Mouse (Mus musculus) MEL (cell line): ENCODE results near the gene Hprt.

Source experiments
- CTCF ChIP-seq, 3 experiments: IDR thresholded peaks in 2 of 3; conservative IDR thresholded peaks in 1 of 3; 2 replicates each; pipeline ENCODE4 v1.5.1; 2011 to 2012; ENCODE audit warnings: low read length in 3 of 3, low read depth in 2 of 3, mild to moderate bottlenecking in 2 of 3, improper control_type of control experiment in 1 of 3, inconsistent platforms in 1 of 3, mixed read lengths in 1 of 3, moderate library complexity in 1 of 3; ENCODE audit not compliant: control insufficient read depth in 1 of 3, insufficient read depth in 1 of 3, poor library complexity in 1 of 3, severe bottlenecking in 1 of 3
- ETS1 ChIP-seq: IDR thresholded peaks from 2 replicates; pipeline ENCODE4 v1.6.1; 2012; ENCODE audit warnings: low read depth, mild to moderate bottlenecking, inconsistent platforms, low read length, improper control_type of control experiment, moderate library complexity
- GATA1 ChIP-seq: IDR thresholded peaks from 2 replicates; pipeline ENCODE4 v1.6.1; 2011; ENCODE audit warnings: low read depth, low read length, improper control_type of control experiment
- HCFC1 ChIP-seq: IDR thresholded peaks from 2 replicates; pipeline ENCODE4 v1.6.1; 2012; ENCODE audit warnings: low read depth, mild to moderate bottlenecking, inconsistent platforms, low read length, improper control_type of control experiment, moderate library complexity
- RCOR1 ChIP-seq: IDR thresholded peaks from 2 replicates; pipeline ENCODE4 v1.6.1; 2012; ENCODE audit warnings: low read depth, mild to moderate bottlenecking, inconsistent platforms, low read length, improper control_type of control experiment
- TBP ChIP-seq: IDR thresholded peaks from 2 replicates; pipeline ENCODE4 v1.8.0; 2011; ENCODE audit warnings: low read depth, low read length, improper control_type of control experiment
- USF1 ChIP-seq: IDR thresholded peaks from 2 replicates; pipeline ENCODE4 v1.6.1; 2014; ENCODE audit warnings: low read depth, mild to moderate bottlenecking, inconsistent platforms, low read length, improper control_type of control experiment, moderate library complexity
- USF2 ChIP-seq, 2 experiments: IDR thresholded peaks; 2 replicates each; pipeline ENCODE4 v1.6.1; 2011 to 2012; ENCODE audit warnings: improper control_type of control experiment in 2 of 2, low read length in 2 of 2, borderline replicate concordance in 1 of 2, inconsistent platforms in 1 of 2, low read depth in 1 of 2, mild to moderate bottlenecking in 1 of 2; ENCODE audit not compliant: insufficient read depth in 1 of 2

DNA sequence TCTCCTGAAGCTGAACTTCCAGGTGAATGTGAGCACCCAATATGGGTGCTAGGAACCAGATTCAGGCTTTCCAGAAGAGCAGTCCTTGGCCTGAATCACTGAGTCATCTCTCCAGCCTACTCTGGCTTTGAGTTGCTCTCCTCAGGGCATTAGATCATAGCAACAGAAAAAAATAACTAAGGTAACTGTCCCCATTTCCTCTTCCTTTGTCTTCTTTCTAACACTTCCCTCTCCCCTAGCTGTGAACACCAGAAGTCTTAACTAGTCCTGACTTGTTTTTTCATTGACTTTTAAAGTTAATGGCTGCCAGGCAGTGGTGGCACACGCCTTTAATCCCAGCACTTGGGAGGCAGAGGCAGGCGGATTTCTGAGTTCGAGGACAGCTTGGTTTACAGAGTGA is 76.5 kb downstream of the Hprt start:
- no peak for TF ChIP-seq USF1
- TF ChIP-seq GATA1, result no peak
- TF ChIP-seq CTCF (IDR thresholded peaks at IDR 0.05 in 2 of 3, conservative IDR thresholded peaks at IDR 0.05 in 1 of 3; ENCODE audit: control insufficient read depth in 1 of 3, insufficient read depth in 1 of 3, low read depth in 2 of 3, low read length in 3 of 3, poor library complexity in 1 of 3, severe bottlenecking in 1 of 3), result no peak
- TF ChIP-seq HCFC1, result no peak
- no peak for TF ChIP-seq ETS1
- no peak for TF ChIP-seq USF2 (IDR thresholded peaks at IDR 0.05; ENCODE audit: borderline replicate concordance in 1 of 2, insufficient read depth in 1 of 2, low read depth in 1 of 2, low read length in 2 of 2)
- TF ChIP-seq RCOR1, result no peak
- no peak for TF ChIP-seq TBP
